Mouse (Mus musculus): ENCODE results near the gene Taf4.

DNA sequence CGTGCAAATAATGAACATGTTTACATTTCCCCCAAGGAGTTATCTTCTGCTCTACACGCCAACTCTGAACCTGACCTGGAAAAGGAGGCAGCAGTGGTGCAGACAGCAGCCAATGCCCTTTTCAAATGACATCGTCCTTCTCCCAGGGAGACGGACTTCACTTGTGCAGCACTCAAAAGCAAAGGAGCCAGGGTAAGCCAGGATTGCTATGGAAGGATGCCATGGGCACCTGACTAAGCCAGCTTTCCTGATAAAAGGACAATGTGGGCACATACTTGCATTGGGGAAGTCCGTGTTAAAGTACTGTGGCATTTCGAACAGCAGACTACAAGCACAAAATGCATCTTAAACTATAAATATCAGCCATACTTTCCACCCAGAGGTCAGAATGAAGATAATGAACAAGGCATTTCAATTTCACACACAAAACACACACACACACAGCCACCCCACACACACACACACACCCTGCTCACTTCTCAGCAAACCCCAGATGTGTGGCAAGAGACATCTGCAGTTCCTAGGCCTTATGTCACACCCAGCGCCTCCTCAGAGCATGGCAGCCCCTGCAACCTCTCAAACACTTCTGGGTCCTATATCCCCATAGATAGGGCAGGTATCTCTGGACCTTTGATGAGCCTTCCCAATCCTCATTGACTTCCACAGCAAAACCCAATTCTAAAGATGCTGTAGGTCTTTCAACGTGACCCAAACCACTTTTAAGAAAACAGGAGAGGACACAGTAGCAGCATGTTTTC lies 2.4 kb downstream of the Taf4 start:
- TF ChIP-seq CTCF (IDR thresholded peaks at IDR 0.05; ENCODE audit: borderline replicate concordance, control insufficient read depth, extremely low read depth, insufficient read depth, low read length, poor library complexity): no peak
- no peak for TF ChIP-seq POLR2A (IDR thresholded peaks at IDR 0.05; ENCODE audit: control insufficient read depth, extremely low read depth, insufficient read depth, low read length, poor library complexity)

All from thymus, adult 2 months (tissue).